Mouse (Mus musculus): ENCODE measurements around the gene Esx1.

Gene Esx1

DNA sequence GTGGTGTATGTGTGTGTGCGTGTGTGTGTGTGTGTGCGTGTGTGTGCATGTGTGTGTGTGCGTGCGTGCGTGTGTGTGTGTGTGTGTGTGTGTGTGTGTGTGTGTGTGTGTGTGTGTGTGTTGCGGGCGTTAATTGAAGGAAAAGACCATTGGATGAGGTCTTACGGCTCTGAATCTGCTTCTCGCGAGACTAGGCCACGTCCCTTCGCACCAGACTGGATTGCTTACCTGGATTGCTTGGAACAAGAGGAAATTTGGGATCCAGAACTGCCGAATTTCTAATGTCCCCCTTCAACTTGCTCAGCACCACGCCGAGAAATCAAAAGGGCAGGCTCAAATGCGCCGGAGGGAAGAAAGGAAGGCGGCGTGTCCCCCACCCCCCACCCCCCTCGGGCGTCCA lies at the start of gene Esx1:
Gene Esx1 (minus strand): TSS at position 366 of the 400 bp plus-strand sequence.
- in situ Hi-C loops (cut with MboI, MseI): no loop called here

DNA sequence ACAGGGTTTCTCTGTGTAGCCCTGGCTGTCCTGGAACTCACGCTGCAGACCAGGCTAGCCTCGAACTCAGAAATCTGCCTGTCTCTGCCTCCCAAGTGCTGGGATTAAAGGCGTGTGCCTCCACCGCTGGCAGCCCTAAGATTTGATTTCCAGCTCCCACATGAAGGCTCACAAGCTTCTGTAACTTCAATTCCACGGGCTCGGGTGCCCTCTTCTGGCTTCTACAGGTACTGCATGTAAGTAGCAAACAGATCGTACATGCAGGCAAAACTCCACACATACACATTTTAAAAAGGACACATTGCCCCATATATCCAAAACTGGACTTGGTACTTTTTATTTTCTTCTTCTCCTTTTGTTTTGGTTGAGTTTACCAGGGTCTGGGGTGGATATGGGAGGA lies 48.1 kb upstream of the Esx1 start:
- in situ Hi-C loops (cut with MboI, MseI): no loop called here

DNA sequence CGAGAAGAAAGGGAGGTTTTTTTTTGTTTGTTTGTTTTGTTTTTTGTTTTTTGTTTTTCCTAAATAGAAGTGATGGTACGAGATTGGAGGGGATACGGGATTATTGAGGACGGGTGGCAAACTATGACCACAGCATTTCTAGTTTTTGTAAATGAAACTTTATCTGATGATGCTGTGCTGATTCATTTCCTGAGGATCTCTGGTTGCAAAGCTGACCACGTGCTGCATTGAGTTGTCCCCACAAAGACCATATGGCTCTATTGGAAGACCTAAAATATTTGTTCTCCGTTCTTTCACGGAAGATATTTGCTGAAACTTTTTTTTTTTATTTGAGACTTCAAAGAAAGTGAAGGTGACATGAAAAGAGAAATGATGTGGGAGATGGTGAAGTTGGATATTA lies 45.8 kb upstream of the Esx1 start:
- in situ Hi-C loops (cut with MboI, MseI): no loop called here

- in situ Hi-C loops (cut with MboI, MseI): no loop called here
Observed at GRCm38 (mm10) chrX:137165621-137166020, 43.7 kb upstream of the Esx1 start.

GRCm38 (mm10) chrX:137162700-137163099 lies 40.8 kb upstream of the Esx1 start:
- in situ Hi-C loops (cut with MboI, MseI): no loop called here

GRCm38 (mm10) chrX:137160971-137161370 lies 39.1 kb upstream of the Esx1 start:
- in situ Hi-C loops (cut with MboI, MseI): no loop called here

DNA sequence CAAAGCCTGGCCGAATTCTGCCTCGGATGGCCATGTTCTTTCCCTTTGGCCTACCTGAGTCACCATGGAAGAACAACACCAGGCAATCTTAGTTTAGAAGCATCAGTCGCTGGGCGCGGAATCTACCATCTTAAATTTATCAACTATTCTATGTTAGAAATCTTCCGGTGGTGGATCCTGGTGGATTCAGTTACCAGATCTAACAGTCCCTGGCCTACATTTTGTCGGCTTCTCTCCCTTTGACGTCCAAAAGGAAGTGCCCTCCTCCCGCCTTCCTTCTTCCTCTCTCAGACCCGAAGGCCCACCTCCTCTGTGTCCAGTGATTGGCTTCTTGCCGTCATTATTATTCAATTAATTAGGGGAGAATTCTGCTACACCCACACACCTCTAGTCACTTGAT lies 27.2 kb upstream of the Esx1 start:
- in situ Hi-C loops (cut with MboI, MseI): loop anchor here (5.0 kb wide), 1 partner anchor 247 kb away; no protein-coding TSS in a partner anchor

DNA sequence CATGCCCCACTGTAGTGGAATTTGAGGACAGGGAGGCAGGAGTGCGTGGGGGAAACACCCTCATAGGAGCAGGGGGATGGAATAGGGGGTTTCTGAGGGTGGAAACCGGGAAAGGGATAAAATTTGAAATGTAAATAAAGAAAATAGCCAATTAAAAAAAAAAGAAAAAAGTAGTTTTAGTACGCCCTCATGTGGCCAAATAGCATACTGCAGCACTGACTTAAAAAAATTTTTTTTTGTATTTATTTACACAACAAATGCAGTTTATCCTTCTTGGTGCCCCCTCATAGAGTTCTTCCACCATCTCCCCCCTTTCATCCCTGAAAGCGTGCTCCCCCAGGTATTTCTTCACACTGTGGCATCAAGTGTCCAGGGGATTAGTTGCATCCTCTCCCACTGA lies 22.8 kb upstream of the Esx1 start:
- in situ Hi-C loops (cut with MboI, MseI): loop anchor here (5.0 kb wide), 1 partner anchor 242 kb away; no protein-coding TSS in a partner anchor

GRCm38 (mm10) chrX:137143726-137144125 lies 21.8 kb upstream of the Esx1 start:
- in situ Hi-C loops (cut with MboI, MseI): no loop called here

GRCm38 (mm10) chrX:137142546-137142945 lies 20.7 kb upstream of the Esx1 start:
- in situ Hi-C loops (cut with MboI, MseI): no loop called here

DNA sequence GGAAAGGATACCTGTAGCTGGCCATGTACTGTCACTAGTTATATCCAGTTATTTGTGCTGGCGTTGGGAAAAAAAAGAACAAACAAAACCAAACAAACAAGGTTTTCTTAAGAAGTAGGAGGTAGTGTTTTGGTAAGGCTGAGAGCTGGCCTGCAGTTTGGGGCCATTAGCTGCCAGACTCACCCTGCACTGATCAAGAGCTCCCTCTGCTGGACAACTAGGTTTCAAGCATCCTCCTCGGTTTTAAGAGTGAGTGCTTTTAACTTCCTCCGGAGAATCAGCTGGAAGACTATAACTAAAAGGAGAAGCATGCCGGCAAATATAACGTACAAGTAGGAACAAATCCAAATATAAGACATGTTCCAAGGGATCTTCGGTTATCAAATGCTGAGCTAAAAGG lies 19.8 kb upstream of the Esx1 start:
- in situ Hi-C loops (cut with MboI, MseI): no loop called here

GRCm38 (mm10) chrX:137127542-137127941 lies 5.7 kb upstream of the Esx1 start:
- in situ Hi-C loops (cut with MboI, MseI): no loop called here

DNA sequence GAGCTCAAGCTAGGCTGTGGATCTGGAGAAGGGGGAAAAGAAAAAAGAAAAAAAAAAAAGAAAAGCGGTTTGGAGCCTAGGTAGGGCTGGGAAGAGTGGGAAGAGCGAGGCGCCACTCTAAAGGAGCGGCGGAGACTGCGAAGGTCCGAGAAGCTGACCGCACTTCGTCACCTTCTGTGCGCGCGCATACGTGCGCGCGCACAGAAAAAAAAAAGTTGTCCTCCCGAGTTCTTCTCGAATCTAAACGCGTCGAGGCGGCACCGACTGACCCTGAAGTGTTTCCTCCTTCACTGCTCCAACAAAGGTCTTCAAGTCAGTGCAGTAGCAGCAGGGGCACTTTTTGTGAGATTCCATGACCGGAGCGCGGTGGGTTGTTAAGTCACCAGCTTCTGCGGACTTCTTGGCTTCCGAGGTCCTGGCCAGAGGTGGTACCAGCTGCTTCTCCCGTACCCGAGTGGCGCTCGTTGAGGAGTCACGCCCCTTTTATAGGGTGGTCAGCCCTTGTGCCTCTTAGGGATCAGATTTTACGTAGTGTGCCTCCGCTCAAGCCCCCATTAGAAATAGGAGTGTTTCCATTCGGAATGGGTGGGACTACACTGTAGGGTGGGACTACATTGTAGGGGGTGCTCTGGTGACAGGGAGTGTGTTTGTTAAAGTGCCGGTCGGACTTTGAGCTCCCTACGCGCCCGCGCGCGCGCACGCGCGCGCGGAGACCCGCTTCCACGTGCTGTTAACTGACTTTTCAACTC lies 2.0 kb downstream of the Esx1 start:
- in situ Hi-C loops (cut with MboI, MseI): no loop called here

DNA sequence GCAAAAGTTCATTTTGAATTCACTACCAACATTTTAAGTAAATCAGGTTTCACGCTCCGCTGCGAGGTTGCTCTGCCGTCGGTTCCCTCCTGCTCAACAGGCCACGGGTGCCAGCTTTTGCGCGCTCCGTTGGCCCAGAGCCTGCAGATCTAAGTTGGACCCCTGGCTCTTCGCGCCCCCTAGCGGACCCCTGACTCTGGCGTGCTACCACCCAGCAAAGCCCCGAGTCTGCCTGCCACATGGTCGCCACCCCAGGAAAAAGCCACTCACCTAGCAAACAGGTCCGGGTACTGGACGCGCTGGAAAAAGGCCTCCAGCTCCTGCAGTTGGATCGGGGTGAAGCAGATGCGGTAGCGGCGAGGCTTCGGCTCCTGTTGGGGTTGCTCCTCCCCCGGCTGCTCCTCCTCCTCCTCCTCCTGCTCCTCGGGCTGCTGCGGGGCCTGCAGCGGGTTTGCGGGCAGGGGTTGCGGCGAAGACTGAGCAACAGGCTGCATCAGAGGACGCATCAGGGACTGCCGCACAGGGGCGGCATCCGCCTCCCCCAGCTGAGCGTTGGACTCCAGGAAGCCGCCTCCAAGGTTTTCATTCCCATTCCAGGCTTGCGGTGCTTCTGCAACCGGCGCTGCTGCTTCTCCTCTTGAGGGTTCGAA lies 3.7 kb downstream of the Esx1 start:
- in situ Hi-C loops (cut with MboI, MseI): no loop called here

DNA sequence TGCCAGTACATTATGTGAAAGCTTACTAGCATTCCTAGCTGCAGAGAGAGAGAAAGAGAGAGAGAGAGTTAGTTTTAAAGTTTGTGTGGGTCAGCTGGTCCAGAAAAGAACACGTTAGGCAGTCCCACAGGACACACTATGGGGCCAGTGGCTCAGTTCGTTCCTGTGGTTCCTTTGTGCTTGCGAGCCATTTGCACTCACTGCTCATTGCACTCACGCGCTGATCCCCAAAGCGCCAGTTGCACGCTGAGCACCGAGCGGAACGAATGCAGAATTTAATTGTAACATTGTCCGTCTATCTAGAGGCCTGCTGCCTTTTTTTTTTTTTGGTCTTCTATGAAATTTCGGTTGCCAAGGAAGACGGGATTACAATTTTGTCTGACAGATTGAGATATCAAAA lies 15.4 kb downstream of the Esx1 start:
- in situ Hi-C loops (cut with MboI, MseI): no loop called here

DNA sequence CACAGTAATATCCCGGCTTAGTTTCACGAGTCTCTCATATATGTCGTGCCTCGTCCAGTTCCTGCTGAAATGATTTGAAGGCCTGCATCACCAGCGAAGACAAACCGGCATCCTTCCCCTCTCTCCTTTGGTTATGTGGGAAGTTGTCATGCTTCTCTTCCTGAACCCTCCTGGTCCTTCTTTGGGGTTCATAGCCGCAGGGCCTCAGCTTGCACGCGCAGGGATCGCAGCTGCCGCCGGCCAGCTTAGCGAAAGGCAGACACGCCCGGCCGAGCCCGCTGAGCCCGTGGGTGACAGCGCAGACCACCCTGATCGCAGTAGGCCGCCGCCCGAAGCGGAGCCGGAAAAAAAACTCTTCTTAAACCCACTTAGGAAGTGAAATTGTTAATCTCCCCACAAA lies 17.4 kb downstream of the Esx1 start:
- in situ Hi-C loops (cut with MboI, MseI): no loop called here

All from regulatory T cell (primary cell).